Mouse (Mus musculus): ENCODE results near the gene Sgpl1.
"Not testable (repeated sequence)": the region's sequence is repeated elsewhere in the genome, so short reads cannot be mapped to it uniquely, and the experiment has no call there.

GRCm38 (mm10) chr10:61121732-61122131 lies 25.8 kb downstream of the Sgpl1 start:
- TF ChIP-seq CTCF (IDR thresholded peaks at IDR 0.05; ENCODE audit: control insufficient read depth, insufficient read depth, low read length); POLR2A (IDR thresholded peaks at IDR 0.05; ENCODE audit: borderline replicate concordance, control insufficient read depth, low read depth, low read length): not testable (repeated sequence)

Measured in bone marrow, adult 2 months (tissue).